Mouse (Mus musculus) E14TG2a.4 (cell line): ENCODE measurements around the gene Lrrc66.
A peak's percentile ranks its signal among the peaks of the same experiment; 100 is the strongest.

ENCODE experiments used
- H3K27me3 ChIP-seq: 2 replicates; pipeline ENCODE4 v1.6.1; 2014; ENCODE audit warnings: low read length, control low read depth; ENCODE audit not compliant: insufficient read depth
- H3K36me3 ChIP-seq: 2 replicates; pipeline ENCODE4 v1.6.1; 2014; ENCODE audit warnings: low read length, control low read depth; ENCODE audit not compliant: insufficient read depth
- H3K4me1 ChIP-seq: replicated peaks from 2 replicates; pipeline ENCODE4 v1.6.1; 2014; ENCODE audit warnings: low read depth, low read length, control low read depth
- H3K4me3 ChIP-seq: replicated peaks from 2 replicates; pipeline ENCODE4 v1.5.1; 2014; ENCODE audit warnings: mild to moderate bottlenecking, low read length
- H3K9me3 ChIP-seq: 2 replicates; pipeline ENCODE4 v1.6.1; 2014; ENCODE audit warnings: low read length, control low read depth
- CTCF ChIP-seq: conservative IDR thresholded peaks from 2 replicates; pipeline ENCODE4 v1.5.1; 2014; ENCODE audit warnings: low read length
- NANOG ChIP-seq: IDR thresholded peaks from 2 replicates; pipeline ENCODE4 v1.6.1; 2014; ENCODE audit warnings: borderline replicate concordance, low read length, mixed read lengths
- POU5F1 ChIP-seq: IDR thresholded peaks from 2 replicates; pipeline ENCODE4 v1.6.1; 2014; ENCODE audit warnings: low read length, borderline replicate concordance

Gene Lrrc66

DNA sequence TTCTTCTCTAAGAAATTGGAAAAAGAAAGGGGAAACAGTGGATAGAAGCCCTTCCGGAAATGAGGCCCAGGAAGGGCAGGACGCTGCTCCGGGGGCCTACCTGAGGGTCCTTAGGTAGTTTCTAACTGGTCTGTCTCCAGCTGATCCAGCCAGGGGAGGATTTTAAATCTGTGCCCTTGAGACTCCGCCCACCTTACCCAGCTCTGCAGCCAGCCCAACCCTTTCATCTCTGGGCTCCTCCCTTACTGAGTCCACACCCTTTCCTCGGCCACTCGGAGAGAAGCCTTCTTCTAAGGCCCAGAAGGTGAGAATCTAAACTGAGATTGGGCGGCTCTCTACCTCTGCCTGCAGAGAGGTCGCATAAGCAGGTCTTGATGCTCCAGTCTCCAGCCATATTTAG is at the start of gene Lrrc66:
Gene Lrrc66 (minus strand): TSS at position 236 of the 400 bp plus-strand sequence.
- Histone ChIP-seq H3K4me1 (peaks cover 16% of the 10 kb centered on the region), H3K36me3 (no peaks in the 10 kb centered on the region), H3K9me3 (no peaks in the 10 kb centered on the region), H3K27me3 (no peaks in the 10 kb centered on the region), H3K4me3 (no peak within 1 kb of the TSS)
- TF ChIP-seq CTCF (no peak), POU5F1 (no peak), NANOG (no peak)

GRCm38 (mm10) chr5:73676626-73677025 is 44.3 kb upstream of the Lrrc66 start:
- H3K36me3 ChIP-seq = no peaks in the 10 kb centered on the region
- TF ChIP-seq POU5F1 (no peak), NANOG (no peak), CTCF (no peak)
- H3K4me3 ChIP-seq = no peak overlapping the region
- no peaks in the 10 kb centered on the region for H3K9me3 ChIP-seq
- peaks cover 5% of the 10 kb centered on the region; the same call in 1 of the 2 replicates for H3K27me3 ChIP-seq
- peaks cover 7% of the 10 kb centered on the region for H3K4me1 ChIP-seq

- peaks cover 7% of the 10 kb centered on the region for H3K4me1 ChIP-seq
- TF ChIP-seq POU5F1 = no peak
- no peak for TF ChIP-seq NANOG
- TF ChIP-seq CTCF = no peak
- H3K36me3 ChIP-seq = no peaks in the 10 kb centered on the region
- no peak overlapping the region for H3K4me3 ChIP-seq
- H3K27me3 ChIP-seq = peaks cover 8% of the 10 kb centered on the region; the same call in 1 of the 2 replicates
- no peaks in the 10 kb centered on the region for H3K9me3 ChIP-seq
Measured at GRCm38 (mm10) chr5:73675604-73676003, 43.3 kb upstream of the Lrrc66 start.

DNA sequence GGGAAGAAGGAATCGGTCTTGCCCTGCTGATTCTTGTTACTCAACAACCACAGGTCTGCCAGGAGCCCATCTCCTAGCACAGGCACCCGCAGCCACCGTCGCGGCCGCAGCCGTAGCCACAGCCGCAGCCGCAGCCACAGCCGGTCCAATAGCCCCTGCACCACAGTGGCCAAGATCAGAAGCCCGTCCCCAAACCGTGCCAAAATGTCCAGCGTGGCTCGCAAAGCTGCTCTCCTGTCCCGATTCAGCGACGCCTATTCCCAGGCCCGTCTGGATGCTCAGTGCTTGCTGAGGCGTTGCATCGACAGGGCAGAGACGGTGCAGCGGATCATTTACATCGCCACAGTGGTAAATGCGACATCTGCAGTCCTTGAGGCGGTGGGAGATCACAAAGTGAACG is 37.1 kb upstream of the Lrrc66 start:
- TF ChIP-seq POU5F1 (no peak), CTCF (no peak)
- H3K9me3 ChIP-seq = no peaks in the 10 kb centered on the region
- peaks cover 23% of the 10 kb centered on the region for H3K27me3 ChIP-seq

GRCm38 (mm10) chr5:73667877-73668276 is 35.6 kb upstream of the Lrrc66 start:
- Histone ChIP-seq H3K4me3 (no peak overlapping the region), H3K9me3 (no peaks in the 10 kb centered on the region), H3K4me1 (no peaks in the 10 kb centered on the region; the same call in 1 of the 2 replicates), H3K27me3 (peaks cover 26% of the 10 kb centered on the region), H3K36me3 (no peaks in the 10 kb centered on the region)
- TF ChIP-seq NANOG (no peak), CTCF (no peak), POU5F1 (no peak)

More for the DNA sequence above, 37.1 kb upstream of the Lrrc66 start:
- no peaks in the 10 kb centered on the region; the same call in 1 of the 2 replicates for H3K4me1 ChIP-seq
- H3K4me3 ChIP-seq = peak overlapping the region; percentile 63
- no peaks in the 10 kb centered on the region for H3K36me3 ChIP-seq

- Histone ChIP-seq H3K36me3 (no peaks in the 10 kb centered on the region), H3K9me3 (no peaks in the 10 kb centered on the region), H3K4me1 (no peaks in the 10 kb centered on the region; the same call in 1 of the 2 replicates), H3K4me3 (no peak overlapping the region), H3K27me3 (peaks cover 21% of the 10 kb centered on the region)
- TF ChIP-seq CTCF (no peak), NANOG (no peak), POU5F1 (no peak)
Measured at GRCm38 (mm10) chr5:73666695-73667094, 34.4 kb upstream of the Lrrc66 start.

DNA sequence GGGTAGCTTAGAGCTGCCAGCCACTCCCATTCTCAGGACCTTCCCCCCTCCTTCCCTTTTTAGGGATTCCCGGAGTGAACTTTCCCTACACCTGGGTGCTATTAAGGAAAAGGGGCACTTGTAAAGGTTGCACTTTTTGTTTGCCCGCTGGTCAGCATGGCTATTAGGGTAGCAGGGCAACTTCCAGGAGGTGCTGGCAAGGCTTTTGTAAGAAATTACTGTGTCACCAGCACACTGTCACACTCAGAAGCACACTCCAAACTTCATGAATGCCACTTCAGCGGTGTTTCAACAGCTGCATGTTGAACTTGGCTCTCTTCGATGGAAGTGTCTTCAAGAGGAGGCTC is 19.5 kb upstream of the Lrrc66 start:
- no peak for TF ChIP-seq NANOG
- no peak for TF ChIP-seq CTCF
- TF ChIP-seq POU5F1 = no peak
- H3K4me1 ChIP-seq = peaks cover 26% of the 10 kb centered on the region
- no peaks in the 10 kb centered on the region for H3K36me3 ChIP-seq
- peak overlapping the region; percentile 76 for H3K4me3 ChIP-seq
- peaks cover 76% of the 10 kb centered on the region for H3K27me3 ChIP-seq
- H3K9me3 ChIP-seq = no peaks in the 10 kb centered on the region

GRCm38 (mm10) chr5:73651061-73651854 is 18.9 kb upstream of the Lrrc66 start, which contains the start of gene Spata18:
Gene Spata18, plus strand, starts transcription at chr5:73651379.
- TF ChIP-seq NANOG = no peak
- TF ChIP-seq CTCF = no peak
- TF ChIP-seq POU5F1 = no peak
- H3K9me3 ChIP-seq = no peaks in the 10 kb centered on the region

More at GRCm38 (mm10) chr5:73651061-73651854, 18.9 kb upstream of the Lrrc66 start, which contains the start of gene Spata18:
- Histone ChIP-seq H3K4me1 (peaks cover 26% of the 10 kb centered on the region), H3K4me3 (peak within 1 kb of the TSS; percentile 76), H3K27me3 (peaks cover 81% of the 10 kb centered on the region), H3K36me3 (no peaks in the 10 kb centered on the region)
